Mouse (Mus musculus) kidney, postnatal 10 days (tissue): ENCODE data around the gene Cnbp.

Experiments used
- DNase-seq: peaks from one replicate; pipeline ENCODE4 v3.0.0; 2021; ENCODE audit warnings: mixed read lengths

Cnbp gene

GRCm38 (mm10) chr6:87849780-87850154, 1.1 kb downstream of the Cnbp start:
- DNase-seq, result no peak

DNA sequence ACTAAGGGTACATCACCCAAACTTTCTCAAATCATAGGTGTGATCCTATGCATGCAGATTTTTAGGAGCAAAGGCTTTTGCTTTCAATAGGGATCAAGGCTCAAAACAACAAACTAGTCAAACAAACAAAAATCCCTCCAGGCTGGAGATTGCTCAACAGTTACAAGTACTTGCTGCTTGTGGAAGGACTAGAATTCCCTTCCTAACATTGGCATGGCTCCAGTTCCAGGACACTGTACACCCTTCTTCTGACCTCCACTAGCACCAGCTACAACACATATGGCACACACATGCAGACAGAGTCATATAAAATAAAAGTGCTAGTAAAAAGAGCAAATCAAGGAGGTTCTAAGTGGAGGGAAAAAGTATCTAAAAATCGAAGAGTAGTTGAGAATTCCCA, 4.1 kb downstream of the Cnbp start:
- no peak for DNase-seq

DNA sequence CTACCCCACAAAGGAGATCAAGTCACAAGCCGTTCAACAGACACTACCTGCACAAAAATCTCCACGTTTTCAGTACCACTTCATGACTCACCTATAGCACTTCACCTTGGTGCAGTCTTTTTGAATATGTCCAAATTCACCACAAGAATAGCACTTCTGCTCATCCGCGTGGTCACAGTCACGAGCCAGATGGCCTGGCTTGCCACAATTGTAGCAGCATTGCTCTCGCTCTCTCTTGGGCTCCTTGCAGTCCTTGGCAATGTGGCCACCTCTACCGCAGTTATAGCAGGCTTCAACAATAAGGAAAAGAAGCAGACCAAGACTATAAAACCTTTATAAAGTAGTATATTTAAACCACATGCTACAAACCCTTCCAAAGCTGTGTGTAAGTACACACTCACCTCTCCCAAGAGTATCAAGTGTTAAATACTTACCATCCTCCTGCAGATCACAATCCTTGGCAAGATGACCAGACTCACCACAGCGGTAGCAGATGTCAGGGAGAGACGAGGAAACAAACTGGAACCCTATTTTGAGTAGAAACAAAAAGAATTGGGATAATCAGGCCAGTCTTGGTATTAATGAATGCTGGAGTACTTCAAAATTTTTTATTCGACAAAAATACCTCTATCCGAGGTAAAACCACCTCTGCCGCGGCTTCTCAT, 5.7 kb downstream of the Cnbp start:
- no peak for DNase-seq

DNA sequence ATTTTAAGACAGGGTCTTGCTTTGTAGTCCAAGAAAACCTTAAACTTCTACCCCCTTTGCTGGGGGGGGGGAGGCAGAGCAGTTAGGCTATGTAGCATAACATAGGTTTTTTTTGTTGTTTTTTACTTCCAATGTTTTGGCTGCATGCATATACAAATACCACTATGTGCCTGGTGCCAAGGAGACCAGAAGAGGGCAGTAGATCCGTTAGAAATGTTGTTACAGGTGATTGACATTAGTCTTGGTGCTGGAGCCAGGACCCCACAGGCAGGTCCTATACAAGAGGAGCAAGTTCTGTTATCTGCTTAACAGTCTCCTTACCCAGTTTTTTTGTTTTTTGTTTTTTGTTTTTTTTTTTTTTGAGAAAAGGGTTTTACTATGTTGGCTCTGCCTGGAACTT, 8.7 kb downstream of the Cnbp start:
- DNase-seq, result no peak

- DNase-seq, result no peak
These were observed 9.3 kb downstream of the Cnbp start for GRCm38 (mm10) chr6:87841635-87842034.

DNA sequence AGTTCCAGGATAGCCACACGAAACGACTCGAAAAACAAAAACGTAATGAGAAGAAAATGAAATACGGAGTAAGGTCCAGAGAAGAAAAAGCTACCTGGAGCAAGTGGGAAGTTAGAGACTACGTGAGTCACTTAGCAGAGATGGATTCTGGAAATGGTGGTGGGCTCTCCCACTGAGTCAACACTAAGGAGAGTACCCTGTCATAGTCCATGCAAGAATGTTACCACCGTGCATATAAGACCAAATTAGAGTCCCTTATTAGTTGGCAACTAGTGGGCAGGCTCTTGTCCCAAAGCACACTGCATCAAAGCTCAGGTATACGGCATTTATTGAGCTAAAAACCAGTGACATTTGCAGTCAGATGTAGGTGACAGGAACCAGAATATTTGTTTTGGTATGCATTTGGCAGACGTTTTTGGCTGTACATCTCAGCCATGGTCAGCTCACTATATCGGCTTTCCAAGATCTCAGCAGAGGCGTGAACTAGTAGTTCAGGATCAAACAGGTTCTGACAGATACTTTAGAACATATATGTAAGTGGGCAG, 11.0 kb downstream of the Cnbp start:
- DNase-seq, result no peak

DNA sequence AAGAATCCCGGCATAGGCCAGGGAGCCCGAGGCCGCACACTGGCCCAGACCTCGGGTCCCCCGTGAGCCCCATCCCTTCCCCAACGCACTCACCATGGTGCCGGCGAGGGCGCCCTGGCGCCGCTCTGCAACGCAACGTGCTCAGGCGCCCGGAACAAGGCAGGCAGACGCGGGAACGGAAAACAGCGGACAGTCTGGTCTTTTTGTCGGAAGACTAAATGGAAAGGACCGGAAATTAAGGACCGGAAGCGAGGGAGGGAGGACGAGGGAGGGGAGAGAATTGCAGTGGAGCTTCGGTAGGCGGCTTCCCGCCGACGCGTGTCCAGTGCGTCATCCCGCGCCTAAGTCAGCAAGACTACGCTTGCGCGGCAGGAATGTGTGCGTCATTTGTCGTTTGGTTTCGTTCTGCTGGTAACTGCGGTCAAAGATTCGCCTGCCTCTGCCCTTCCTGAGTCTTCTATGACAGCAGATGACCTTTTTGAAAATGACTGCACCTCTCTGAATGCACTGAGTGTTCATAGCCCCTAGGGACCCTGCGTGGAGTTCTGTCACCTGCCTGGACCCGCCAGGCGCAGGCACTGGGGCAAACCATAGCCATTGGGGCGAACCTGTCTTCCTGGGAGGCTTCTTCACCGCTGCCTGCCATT, 12.2 kb downstream of the Cnbp start, which contains the start of gene Isy1:
TSS of gene Isy1 (minus strand) at position 248 of the 647 bp plus-strand sequence.
- DNase-seq, result peak; percentile 97

- DNase-seq, result no peak
These were observed 15.2 kb downstream of the Cnbp start, which contains the start of gene Gm45140 for GRCm38 (mm10) chr6:87835695-87836094. Gene Gm45140 (minus strand): TSS chr6:87835795.

DNA sequence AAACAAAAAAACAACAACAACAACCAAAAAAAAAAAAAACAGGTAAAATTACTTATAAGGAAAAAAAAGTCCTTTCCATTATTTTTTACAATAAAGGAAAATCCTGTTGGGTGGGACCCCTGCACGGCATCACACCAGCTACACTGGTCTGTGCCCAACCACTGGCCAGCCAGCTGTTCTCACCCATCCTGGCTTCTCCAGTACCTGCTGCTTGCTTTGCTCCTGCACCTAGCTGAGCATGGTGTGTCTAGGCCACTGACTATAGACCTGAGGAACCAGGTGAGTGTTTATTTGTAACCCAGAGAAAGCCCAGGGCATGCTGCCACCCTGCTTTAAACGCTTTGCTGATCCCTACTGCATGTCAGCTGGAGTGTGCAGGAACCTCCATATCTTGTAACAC, 30.5 kb downstream of the Cnbp start:
- no peak for DNase-seq

GRCm38 (mm10) chr6:87814486-87814885, 36.4 kb downstream of the Cnbp start:
- DNase-seq, result no peak

- DNase-seq, result no peak
These were observed 38.2 kb downstream of the Cnbp start for GRCm38 (mm10) chr6:87812656-87813055.

- DNase-seq, result peak; percentile 97
These were observed 39.1 kb downstream of the Cnbp start, which contains the start of gene Rab43 for GRCm38 (mm10) chr6:87811675-87812338. Gene Rab43 (minus strand): TSS chr6:87812164.

DNA sequence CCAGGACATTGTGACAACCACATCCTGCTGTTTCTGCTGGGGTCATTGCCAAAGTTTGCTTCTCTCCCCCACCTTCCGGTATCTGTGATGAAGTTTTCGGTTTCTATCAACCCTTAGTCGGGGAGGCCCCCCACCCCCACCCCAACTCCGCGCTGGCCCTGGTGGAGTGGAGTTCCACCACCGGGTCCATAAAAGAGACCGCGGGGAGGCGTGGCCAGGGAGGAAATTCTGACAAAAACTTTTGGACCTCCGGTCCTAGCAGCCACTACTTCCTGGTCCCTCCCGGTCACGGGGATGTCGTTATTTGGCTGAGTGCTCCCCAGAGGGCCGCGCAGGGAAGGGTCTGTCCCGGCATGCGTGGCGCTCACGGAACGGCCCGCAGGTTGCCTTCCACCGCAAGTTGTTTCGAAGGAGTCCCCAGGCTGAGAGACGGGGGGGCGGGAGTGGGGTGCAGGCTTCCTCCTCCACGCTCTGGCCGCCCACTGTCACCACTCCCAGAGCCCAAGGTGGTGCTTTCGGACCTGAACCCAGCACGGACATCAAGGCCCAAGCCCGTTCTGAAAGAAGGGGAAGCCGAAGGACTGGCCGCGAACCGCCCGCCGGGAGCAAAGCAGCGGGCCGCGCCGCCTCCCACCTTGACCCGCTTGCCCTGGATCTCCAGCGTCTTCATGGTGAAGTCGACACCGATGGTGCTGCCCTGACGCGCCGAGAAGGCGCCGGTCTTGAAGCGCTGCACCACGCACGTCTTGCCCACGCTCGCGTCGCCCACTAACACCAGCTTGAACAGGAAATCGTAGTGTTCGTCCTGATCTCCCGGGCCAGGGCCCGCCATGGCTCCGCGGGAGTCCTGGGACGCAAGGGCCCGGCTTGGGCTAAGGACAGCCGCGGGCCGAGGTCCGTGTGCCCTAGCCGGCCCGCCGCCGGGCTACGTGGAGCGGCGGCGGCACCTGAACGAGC, 39.9 kb downstream of the Cnbp start:
- DNase-seq, result peak; percentile 87

- no peak for DNase-seq
These were observed 40.6 kb downstream of the Cnbp start for GRCm38 (mm10) chr6:87810311-87810710.

DNA sequence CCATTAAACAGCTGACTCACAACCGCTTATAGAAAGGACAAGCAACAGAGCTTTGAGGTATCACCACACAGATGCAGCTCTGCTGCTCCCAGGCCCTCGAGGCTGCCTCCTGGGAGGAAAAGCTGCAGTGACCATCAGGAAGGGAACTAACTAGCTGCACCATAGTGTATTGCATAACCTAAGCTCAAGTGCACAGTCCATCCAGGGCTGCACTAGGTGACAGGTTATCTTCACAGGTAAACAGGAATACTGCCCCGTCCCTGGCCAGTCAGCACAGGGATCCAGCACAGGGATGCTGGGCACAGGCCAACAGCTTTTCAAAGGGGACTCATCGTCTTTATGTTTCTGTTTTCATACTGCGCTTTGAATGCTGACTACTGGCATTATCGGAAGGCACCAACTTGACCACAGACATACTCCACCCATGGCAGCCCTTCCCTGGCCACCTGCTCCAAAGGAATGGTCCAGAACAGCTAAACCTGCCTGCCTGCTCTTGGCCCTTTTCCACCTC, 41.2 kb downstream of the Cnbp start:
- no peak for DNase-seq

- DNase-seq, result no peak
These were observed 41.8 kb downstream of the Cnbp start for GRCm38 (mm10) chr6:87809144-87809543.

- DNase-seq, result no peak
These were observed 42.4 kb downstream of the Cnbp start for GRCm38 (mm10) chr6:87808521-87808920.

DNA sequence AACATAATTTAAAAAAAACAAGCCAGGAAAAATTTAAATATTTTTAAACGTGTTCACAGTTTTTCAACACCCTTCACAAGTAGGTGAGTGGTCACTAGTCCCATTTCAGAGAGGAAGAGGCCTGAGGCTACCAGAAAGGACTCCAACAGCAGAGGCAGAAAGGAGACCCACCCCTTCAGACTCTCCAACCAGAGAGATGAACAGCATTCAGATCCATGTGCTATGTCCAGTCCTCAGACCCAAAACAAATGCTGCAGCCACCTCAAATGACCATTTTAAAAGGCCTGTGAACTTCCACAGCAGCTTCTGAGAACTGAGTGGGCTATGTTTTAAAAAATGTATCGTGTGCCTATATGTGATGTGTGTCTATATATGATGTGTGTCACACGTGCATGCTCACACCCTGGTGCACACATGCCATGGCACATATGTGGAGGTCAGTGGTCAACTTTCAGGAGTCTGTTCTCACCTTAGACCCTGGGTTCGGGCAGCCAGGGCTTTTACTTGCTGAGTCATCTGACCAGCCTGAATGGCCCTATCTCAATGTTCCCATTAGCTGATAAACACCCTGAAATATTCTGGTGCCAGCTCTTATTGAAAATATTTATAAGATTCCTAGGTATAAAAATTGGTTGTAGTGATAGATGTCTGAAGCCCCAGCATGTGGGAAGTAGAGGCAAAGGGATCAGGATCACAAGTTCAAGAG, 43.0 kb downstream of the Cnbp start:
- DNase-seq, result no peak

DNA sequence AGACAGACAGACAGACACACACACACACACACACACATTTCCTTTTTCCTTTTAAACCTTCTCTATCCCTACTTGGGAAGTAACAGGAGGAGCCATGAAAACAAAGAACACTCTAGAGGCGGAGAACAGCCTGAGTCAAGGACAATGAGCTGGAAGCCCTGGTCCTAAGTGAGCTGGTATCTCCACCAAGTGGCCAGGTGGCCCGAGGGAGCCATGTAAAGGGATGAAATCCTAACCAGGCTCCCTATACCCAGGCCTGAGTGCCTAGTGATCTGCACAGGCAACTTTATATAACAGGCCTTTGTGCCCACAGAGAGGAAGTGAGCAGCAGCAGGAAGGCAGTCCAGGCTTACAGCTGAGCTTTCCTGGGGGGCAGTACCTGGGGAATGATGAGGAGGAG, 44.0 kb downstream of the Cnbp start:
- no peak for DNase-seq

DNA sequence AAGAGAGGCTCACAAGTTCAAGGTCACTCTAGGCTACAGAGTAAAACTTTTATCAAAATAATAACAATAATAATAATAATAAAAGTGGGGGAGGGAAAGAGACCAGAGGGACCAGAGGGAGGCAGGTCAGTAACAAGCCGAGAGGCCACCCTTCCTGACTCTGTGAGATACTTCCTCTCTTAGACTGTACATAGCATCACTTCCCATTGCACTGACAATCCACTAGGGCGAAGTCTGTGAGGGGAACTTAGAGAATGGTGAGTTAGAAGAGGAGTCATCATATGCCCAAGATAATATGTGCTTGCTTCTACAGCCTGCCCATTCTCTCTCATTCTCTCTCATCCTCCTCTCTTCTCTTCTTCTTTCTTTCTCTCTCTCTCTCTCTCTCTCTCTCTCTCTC, 44.9 kb downstream of the Cnbp start:
- no peak for DNase-seq

DNA sequence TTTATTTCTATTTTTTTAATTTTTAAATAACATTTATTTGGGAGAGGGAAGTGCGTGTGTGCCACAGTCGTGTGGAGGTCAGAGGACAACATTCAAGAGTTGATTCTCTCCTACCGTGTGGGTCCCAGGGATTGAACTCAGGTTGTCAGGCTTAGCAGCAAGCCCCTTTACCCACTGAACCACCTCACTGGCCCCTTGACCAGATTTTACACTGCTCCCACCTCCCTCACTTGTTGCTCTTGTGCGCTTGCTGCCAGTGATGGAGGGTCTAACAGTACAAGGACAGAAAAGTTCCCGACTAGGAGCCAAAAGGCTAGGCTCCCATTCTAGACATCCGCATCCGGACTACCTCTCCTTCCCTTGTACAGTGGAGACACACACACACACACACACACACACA, 45.5 kb downstream of the Cnbp start:
- DNase-seq, result no peak

DNA sequence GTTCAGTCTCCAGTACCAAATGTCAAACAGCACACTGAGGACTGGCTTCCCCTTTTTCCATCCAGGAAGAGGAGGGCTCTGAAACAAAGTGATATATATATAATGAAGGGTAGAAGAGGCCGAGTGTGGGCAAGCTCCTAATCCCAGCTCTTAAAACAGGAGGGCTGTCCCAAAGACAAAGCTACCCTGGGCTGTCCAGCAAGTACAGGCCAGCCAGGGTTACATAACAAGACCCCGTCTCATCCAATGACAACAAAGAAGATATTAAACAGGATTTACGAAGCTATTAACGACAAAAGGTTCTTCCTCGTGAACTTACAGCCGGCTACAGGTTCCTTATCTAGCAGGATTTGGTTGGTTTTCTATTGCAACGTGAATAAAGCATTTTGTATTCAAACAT, 46.0 kb downstream of the Cnbp start:
- DNase-seq, result no peak
